Mouse (Mus musculus): ENCODE measurements around the gene Cd83.

Gene Cd83

DNA sequence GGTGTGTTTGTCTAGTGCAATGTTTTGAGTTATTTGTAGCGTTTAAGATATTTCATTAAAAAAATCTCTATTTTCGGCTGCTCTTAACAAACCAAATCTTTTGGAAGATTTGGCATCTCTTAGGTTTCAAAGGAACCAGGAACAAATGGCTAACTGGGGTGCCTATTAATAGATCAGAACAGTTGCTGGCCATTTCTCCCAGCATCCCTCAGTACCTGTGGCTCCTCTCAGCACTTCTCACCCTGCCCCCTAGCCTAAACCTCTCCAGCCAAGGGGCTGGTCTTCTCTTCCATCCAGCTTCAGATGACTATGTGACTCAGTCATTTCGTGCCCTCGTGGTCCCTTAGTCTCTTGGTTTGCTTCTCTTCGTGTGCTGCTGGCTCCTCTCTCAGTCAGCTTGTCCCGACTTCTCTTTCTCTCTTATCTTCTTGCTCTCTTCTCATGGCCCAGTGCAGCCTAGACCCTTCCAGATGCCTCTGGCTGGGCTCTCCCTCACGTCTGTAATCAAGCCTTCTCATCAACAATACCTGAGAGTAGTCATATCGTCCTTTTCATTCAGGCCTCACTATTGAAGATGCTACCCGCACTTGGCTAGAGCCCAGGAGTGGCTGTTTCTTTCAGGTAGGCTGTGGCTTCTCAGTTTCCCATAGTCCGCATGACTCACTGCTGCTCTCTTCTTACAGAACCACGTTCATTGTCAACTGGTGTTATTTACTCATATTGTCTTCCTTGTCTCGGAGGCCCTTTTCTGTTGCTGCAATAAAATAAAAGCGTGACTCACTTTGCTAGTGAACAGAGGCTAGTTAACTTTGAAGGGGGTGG lies 9.8 kb upstream of the Cd83 start:
- no peak for DNase-seq

DNA sequence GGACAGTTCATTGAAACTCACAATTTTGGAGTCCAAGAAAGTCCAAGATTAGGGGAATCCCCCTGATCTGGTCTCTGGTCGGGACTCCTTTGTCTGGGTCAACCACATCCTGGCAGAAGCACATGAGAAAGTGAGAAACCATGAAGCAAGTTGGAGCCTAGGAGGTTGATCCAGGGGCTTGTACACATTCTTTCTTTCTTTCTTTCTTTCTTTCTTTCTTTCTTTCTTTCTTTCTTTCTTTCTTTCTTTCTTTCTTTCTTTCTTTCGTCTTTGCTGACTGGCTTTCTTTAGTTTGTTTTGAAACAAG lies 9.2 kb upstream of the Cd83 start:
- DNase-seq: no peak

DNA sequence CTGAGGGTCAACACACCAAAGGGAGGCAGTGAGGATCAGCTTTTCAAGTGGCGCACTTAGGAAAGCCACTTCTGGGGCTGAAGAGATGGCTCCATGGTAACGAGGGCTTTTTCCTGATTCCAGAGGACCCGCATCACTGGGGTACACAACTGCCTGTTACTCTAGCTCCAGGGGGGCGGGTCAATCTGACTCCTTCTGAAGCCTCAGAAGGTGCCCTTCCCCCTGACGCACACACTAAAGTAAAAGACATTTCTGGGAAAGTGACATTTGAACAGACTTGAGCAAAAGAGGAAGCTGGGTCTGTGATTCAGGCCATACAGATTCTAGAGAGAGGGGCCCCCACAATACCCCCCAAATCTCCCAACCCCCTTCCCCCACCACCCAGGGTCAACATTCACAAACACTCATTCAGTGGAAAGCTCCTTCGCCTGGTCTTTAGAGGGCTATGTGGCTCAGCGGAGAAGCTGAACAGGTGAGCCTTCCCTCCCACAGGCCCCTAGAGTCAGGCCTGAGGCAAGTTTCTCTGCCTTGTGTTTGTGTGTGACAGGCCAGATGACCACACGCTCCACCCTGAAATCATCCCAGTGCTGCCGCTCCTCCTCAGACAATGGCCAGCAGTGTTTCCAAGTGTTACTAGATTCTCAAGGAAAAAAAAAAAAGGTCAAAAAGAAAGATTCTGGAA lies 7.1 kb upstream of the Cd83 start:
- DNase-seq: no peak

DNA sequence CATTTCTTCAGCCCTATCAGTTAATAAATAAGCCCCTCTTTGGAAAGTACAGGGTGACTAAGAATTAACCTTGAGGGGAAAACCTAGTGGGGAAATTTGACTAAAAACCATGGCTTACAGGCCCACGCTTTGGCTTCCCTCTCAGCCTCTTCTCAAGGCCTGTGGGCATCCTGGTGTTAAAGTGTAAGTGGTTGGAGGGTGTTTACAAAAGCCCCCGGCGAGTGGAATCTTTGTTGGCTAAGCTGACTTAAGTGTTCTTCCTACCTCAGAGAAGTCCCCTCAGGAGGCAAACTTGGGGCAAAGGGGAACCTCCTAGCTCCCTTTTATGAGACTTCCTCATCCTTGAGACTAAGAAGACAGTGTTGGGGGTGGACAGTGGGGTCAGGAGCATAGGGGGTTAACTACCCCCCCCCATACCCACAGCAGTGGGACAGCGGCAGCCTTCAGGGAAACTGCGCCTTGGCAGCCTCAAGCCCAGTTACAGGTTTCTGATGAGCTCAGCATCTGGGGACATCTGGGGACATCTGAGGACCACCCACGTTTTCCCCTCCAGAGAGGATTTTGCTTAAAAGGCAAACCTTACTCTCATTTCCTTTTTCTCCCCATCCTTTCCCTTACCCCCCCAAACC lies 6.4 kb upstream of the Cd83 start:
- no peak for DNase-seq

DNA sequence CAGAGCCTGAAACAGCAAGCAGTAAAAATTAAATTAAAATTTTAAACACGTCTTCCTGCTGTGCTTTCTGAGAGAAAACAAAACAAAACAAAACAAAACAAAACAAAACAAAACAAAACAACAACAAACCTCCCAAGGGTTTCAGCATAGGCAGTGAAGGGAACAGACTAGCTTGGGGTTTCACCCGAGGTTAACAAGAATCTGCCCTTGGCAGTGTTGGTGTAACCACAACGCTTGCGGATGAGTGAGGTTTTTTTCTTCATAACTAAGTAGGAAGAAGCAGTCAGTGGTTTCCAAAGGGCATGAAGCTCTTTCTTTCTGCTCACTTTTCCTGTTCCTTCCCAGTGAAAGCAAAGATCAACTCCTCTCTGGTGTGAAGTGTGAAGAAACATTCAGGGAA lies 5.6 kb upstream of the Cd83 start:
- no peak for DNase-seq

DNA sequence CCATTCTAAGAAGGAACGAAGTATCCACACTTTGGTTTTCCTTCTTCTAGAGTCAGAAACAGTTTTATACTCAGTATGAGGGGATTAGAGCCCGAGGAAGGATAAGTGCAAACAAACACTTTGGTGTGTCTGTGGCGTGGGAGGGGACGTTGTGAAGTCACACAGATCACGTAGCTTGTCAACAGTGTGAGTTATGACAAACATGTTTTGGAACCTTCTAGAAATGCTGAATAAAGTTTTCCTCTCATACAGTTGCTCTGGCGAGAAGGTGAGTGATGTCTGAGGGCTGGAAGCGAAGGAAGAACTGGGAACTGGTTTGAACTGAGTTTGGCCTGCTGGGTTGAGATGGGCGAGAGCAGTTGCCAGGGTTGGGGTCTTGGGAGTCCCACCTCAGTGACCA lies 4.5 kb upstream of the Cd83 start:
- no peak for DNase-seq

DNA sequence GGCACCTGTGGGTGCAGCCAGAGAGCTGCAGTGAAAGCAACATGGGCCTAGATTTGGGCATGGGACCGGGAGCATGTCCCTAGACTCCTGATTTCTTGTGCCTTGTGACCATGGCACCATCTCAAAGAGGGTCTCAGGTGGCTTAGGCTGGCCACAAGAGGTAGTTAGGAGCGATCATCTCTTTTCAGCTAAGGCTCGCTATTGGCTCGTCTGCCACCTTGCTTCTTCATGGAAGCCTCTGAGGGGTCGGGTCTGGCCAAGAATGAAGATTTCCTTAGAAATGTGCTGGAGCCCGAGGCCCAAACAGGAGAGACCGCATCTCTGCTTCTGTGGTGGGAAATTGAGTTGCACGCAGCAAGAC lies 1.1 kb downstream of the Cd83 start:
- no peak for DNase-seq

DNA sequence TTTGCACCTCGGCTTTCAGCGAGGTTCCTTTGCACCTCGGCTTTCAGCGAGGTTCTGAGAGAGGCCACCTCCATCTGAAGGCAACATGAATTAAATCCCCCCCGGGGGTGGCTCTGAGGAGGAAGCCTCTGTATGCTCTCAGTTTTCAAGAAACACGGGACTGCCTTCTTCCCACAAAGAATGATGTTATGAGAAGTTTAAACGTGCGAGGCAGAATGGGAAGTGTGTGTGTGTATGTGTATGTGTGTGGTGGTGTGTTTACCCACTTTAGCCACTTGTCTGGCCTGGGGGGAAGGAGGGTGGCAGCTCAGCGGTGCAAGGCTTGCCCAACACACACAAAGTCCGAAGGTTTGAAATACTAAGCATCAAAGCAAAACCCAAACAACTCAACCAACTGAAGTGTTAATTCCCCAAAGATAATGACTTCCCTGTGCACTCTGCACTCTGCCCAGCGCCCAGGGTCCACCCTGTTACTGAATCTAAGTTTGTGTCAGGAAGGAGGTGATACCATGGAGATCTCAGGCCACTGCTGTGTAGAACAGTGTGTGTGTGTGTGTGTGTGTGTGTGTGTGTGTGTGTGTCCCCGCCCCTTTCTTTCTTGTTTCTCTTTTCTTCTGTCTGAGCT lies 1.7 kb downstream of the Cd83 start:
- DNase-seq: peak; percentile 56 to 68

DNA sequence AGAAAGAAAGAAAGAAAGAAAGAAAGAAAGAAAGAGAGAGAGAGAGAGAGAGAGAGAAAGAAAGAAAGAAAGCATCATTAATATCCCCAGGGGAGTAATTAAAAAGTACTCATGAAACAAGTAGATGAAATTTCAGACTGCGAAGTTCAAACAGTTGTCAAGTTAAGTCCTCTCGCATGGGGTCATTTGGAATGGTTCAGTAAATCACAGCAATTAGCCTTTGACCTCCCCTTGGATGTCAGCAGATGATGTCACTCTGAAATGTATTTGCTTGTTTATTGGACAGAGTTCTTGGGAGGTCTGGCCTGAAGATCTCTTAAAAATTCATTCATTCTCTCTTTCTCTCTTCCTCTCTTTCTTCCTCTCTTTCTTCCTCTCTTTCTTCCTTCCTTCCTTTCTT lies 2.7 kb downstream of the Cd83 start:
- DNase-seq: peak; percentile 44 to 53

DNA sequence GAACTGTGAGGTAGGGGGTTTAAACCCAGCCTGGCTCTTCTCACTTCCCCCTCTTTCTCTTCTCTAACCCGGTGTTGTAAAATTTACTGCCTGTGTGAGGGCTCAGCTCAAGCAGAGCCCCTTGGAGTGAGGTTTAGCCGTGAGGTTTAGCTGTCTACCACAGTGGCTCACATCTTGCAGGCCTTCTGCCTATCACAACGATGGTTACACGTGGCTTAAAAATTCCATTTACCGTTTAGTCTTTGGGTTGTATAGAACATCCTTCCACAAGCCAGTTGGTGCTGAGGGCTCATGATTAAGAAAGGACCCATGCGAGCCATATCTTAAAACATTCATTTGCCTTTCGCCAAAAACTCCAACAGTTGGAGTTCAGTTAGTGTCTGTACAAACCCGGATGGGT lies 3.5 kb downstream of the Cd83 start:
- DNase-seq: no peak

DNA sequence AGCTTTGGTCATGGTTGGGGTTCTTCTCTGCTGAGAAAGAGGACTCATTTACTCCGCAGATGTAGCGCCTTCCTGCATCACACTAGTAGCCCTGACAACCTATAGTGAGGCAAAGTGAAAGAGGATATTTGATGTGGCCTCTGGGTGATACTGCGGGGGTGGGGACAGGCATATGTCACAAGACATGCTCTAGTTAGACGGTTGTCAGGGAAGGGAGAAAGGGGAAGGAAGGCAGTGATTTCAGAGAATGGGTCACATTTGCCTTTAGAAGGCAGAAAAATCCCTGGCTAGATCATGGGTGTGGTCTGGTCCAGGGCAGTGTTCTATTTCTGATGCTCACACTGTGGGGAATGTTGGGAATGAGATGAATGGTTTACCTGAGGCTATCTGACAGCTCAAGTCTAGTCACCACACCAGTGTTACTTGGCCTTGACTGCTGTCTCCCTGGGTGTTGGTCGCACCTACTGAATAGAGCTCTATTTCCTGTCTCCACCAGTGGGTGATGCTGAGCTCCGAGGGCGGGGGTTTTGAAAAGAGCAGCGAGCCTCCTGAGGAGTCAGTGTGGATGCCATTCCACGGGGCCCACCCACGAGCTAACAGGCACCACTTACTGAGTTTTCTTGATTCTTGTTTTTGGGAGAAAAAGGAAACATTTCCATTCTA lies 4.5 kb downstream of the Cd83 start:
- DNase-seq: no peak

DNA sequence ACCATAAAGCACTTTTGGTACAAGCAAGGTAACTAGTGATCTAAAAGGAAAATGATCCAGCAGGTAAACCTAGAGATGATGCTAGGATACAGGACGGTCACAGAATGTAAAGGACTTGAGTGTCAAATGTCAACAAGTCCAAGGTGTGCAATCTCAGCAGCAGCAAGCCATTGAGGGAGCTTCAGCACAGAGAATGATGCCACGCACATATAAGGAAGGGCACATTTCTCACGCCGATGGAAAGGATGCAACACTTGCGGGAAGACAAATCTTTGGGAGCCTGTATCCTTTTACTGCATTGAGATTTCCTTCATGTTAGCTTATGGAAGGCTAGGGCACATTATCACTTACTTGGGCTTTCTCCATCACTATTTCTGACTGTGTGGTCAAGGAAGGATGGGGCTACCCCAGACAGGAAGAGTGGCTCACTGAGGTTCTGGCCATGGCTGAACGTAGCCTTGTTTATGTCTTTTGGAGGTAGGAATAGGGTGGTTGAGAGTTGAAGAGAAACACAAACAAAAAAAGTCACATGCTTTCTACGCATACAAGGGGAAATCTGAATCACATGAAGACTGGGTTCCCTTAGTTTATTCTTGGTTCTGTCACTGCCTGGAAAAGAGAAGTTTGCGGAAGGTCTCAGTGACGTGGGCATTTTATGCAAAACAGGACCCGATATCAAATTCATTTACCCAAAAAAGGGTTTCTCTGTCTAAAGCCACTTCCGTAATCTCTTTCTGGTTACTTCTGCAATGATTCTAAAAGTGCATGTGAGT lies 5.8 kb downstream of the Cd83 start:
- no peak for DNase-seq

DNA sequence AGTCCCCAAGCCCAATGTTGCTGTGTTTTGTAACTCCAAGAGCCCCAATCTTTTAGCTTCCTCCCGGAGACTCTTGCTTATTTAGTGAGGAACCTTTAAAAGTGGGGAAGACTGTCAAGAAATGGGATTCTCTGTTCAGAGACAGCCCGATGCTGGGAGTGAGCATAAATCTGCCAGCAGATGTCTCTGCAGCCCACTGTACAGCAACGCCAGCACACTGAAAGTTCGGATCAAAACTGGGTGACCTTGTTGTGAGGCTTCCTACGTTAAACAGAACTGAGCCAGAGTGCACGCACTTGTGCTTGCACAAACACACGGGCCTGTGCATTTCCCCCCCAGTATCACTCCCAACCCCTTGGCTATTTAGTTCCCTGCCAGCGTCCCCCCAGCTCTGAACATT lies 10.8 kb downstream of the Cd83 start:
- peak; percentile 56 to 72 for DNase-seq

DNA sequence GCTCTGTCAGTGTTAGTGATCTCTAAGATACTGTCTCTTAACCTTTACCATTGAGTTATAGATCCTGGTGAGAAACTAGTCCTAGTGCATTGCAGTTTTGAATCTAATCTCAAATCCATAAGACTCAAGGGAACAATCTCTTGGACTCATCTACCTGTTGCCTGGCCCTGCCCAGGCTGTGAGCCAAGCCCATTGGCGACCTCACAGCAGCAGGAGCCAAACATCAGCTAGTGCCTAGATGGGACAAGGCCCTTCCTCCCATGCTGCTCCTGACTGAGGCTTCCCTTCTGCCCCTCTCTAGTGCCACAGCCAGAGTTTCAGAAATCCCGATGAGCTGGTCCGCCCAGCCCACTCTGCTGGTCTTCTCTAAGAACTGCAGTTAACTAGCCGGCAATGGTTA lies 14.1 kb downstream of the Cd83 start:
- DNase-seq: no peak

DNA sequence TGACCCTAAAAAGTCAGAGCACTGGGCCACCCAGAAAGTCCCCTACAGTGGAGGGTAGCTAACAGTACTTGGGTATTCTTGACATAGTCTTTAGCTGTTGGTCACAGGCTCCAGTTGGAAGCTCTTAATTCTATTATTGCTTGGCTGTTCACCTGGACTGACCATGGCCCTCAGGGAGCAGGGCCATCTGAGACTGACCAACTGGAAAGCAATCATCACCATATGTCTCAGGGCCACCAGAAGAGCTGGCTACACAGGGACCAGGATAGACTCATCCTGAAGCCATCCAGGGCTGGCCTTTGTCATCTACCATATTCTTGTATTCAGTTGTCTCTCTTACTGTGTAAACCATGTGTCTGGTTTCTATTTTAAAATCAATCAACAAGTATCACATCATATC lies 15.6 kb downstream of the Cd83 start:
- no peak for DNase-seq

DNA sequence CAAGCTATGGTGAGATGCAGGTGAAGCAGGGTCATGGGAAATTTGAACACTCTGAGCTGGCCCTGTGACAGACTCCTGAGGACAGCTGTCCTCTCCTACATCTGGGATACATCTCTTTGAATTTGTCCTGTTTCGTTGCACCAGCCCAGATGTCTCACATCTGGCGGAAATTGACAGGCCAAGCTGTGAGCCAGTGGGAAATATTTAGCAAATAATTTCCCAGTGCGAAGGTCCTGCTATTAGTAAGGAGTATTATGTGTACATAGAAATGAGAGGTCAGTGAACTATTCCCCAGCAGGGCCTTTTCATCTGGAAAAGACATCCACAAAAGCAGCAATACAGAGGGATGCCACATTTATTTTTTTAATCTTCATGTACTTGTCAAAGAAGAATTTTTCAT lies 17.4 kb downstream of the Cd83 start:
- DNase-seq: peak; percentile 58 to 59

DNA sequence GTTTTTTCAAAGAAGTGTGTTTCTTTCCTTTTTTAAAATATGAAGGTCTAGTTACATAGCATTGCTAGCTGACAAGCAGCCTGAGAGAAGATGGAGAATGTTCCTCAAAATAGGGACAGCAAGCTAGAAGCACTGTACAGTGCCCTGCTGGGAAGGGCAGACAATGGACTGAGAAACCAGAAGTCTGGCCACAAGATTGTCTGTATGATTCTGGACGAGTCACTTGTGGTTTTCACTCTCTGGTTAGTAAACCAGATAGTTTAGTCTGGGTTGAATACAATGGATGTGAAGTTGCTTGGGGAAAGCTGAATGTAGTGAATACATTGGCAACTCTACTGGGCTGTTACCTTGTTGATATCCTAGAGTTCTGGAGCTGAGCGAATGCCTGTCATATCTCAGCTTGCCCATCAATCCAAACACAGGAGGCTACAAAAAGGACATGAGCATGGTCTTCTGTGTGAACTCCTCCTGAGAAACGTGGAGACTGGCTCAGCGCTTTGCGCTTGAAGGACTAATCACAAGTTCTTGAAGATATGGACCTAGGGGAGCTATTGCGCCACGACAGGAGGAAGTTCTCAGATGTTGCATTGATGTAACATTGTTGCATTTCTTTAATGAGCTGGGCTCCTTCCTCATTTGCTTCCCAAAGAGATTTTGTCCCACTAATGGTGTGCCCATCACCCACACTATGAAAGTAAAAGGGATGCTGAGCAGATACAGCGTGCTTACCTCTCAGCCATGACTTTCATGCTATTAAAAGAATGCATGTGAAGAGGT lies 18.0 kb downstream of the Cd83 start:
- DNase-seq: no peak

DNA sequence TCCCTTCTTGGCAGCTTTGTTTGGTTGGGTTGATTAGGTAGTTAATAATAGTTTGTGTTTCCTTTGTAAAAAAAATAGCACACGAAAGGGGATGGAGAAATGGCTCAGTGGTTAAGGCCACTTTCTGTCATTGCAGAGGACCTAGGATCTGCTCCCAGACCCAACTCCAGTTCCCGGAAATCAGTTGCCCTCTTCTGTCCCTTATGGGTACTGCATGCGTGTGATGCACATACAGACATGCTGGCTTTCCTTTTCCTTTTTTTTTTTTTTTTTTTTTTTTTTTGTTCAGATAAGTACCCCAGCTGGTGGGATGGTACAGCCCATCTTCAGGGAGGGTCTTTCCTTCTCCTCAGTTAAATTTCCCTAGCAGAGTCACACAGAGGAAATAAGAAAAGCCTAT lies 20.1 kb downstream of the Cd83 start:
- no peak for DNase-seq

DNA sequence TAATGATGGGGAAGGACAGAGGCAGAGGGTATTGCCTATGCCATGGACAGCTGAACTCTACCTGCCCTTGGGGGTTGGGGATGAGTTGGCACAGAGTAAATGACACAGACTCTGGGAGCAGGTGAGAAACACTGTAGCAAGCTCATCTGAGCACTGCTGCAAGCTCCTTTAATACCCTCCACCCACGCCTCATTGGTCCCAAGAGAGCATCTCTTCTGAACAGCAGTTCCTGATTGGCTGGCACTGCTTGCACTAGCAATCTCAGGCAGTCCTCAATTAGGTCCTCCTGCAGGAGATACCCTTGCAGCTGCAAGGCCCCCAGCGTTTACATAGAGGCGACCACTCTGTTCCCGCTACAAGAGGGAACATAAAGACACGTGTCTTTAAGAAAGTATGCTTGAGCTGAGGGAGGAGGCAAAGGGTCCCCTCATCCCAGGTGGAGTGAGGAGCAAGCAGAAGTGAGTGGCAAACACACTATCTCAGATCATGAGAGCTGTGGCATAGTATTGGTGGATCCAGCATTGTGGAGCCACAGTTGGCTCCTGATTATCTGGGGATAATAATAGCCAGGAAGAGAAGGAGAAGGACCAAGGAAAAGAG lies 20.7 kb downstream of the Cd83 start:
- DNase-seq: no peak

DNA sequence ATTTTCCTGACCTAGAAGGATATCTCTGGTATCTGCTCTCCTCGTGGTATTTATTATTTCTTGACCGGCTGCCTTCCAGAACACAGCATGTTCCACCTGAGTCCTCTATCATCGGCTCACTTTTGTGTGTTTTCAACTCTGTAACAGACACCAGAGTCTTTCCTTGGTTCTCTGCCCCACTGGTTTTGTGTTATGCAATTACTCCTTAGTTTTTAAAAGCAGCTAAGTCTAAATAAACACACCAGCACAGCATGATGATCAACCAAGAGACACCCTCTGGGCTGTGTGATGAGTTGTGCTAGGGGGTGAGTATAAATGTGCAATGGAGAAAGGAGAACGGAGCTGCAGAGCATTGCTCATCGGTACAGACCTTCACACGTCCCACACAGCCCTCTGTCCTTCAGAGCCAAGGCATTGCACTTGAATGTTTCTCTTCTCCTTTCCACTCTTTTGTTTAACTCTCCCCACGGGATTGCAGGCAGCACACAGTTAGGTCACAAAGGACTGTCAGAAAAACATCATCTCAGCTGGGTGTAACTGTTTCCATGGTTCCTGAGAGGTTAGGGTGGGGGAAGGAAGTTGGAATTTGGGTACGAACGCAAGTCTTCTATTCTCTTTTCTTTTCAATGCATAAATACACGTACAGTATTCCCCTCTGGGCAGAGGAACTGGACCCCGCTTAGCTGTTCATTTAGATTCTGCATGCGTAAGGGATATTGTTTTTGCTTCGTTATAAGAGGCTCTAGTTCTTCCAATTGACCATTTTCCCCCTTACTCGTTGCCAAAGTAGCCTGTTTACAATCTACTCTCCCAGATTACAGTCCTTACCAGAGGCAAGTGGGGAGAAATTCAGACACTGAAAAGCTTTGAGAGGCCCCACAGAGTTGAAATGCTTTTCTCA lies 22.0 kb downstream of the Cd83 start:
- no peak for DNase-seq
